Mouse (Mus musculus): Measurements from ENCODE around the gene Uchl4.
"Not testable (repeated sequence)": the region's sequence is repeated elsewhere in the genome, so short reads cannot be mapped to it uniquely, and the experiment has no call there.

Uchl4 gene

GRCm38 (mm10) chr9:64234768-64235435 is at the start of gene Uchl4:
Uchl4 (plus strand) TSS chr9:64235201.
- no peak for DNase-seq (ENCODE audit: low spot score)

DNA sequence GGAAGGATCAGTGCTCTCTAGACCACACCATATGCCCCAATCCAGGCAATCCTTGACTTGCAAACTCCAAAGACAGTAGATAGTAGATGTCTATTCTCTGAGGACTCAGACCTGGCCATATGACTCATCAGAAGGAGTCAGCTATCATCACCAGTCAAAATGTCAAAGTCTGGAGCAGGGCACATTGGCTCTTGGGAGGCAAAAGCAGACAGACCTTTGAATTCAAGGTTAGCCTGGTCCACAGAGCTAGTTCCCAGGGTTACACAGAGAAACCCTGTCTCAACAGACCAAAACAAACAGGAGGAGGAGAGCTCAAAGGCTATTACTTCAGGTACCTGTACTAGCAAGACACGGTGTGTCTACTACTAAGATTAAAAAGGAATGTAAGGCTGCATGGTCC is 41.1 kb upstream of the Uchl4 start:
- DNase-seq (ENCODE audit: low spot score): no peak

DNA sequence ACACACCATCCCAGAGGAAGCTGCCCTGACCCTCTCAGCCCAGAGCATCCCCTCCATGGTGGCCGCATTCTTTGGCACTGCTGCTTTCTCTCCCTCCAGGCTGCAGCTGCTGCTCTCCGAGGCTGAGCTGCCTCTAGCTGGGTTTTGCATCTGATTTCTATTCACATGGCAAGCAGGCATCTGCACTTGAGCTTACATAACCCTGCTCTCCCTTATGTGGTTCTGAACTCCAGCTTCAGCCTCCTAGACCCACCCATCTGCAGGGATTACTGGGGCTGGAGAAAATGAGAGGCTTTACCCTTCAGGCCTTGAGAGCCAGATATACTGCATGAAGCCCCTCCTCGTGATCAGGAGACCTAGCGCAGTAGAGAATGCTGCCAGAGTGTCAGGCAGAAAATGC is 39.4 kb upstream of the Uchl4 start:
- no peak for DNase-seq (ENCODE audit: low spot score)

DNA sequence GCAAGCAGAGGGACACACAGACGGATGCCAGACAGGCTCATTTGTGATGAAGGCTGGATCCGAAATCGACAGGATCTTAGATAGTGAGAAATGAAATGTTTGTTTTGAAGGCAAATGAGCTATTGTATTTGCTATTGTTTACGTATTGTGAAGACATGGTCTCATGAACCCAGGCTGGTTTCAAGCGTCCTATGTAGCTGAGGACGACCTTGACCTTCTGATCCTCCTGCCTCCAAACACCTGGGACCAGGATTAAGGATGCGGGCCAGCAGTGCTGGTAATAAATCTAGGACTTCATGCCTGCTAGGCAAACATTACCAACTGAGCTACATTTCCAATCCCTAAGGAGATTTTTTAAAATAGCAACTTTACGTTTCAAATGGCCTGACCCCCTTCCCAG is 37.5 kb upstream of the Uchl4 start:
- DNase-seq (ENCODE audit: low spot score): no peak

GRCm38 (mm10) chr9:64198068-64198762 is 36.8 kb upstream of the Uchl4 start:
- no peak for DNase-seq (ENCODE audit: low spot score)

DNA sequence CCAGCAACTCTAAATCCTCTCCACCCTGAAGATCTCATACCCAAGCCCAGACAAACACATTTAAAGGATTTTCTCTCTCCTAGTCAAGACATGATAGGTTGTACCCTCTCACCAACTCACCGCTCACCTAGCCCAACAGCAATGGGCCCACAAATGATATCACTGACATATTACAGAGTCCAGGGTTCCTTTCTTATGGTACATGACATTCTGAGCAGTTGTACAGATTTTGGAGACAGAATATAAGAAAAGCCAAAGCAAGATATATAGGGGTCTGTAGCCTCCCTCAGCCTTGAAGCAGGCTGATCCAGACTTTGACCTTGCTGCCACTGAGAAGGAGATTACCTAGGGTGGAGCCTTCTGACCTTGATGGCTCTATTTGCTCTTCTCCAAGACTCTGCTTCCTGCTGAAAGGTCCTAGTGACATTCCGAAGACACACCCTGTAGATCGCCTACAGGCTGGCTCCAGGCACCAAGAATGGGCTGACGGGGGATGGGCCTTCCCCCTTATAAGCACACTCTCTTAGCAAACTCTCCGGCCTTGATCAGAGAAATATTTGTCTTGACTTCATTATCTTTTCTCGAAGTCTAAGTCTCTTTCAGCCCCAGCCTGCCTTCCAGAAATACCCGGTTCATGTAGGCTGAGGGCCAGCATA is 36.1 kb upstream of the Uchl4 start:
- DNase-seq (ENCODE audit: low spot score): not testable (repeated sequence)

GRCm38 (mm10) chr9:64199897-64200296 is 35.1 kb upstream of the Uchl4 start:
- no peak for DNase-seq (ENCODE audit: low spot score)

DNA sequence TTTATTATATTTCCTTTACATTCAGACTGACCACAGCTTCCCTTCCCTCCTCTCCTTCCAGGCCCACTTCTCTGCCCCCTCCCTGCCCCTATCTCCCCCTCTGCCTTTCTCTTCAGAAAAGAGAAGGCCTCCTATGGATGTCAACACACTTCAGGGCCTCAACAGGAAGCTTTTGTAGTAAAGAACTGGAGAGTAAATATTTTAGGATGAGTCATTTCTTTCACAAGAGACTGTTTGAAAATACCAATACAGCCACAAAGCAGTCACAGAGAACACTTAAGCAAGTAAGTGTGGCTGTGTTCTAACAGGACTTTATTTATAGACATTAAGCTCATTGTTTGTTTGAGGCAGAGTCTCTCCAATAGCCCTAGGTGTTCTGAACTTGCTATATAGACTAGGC is 32.7 kb upstream of the Uchl4 start:
- no peak for DNase-seq (ENCODE audit: low spot score)

DNA sequence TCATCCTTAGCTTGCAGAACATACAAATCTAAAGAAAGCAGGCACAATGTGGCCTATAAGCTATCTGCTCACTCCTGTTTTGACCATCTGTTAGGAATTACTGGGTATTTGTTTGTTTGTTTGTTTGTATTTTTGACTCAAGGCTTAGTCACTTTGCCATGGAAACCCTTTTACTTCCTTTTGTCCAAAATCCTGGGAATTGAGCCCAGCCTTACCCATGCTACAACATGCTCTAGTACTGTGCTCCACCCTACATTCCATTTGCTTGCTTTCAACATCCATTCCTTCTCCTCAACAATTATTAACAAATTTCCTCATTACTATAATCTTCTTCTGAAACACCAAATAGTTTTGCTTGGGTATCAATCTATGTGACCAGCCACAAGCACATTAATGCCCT is 32.1 kb upstream of the Uchl4 start:
- no peak for DNase-seq (ENCODE audit: low spot score)

DNA sequence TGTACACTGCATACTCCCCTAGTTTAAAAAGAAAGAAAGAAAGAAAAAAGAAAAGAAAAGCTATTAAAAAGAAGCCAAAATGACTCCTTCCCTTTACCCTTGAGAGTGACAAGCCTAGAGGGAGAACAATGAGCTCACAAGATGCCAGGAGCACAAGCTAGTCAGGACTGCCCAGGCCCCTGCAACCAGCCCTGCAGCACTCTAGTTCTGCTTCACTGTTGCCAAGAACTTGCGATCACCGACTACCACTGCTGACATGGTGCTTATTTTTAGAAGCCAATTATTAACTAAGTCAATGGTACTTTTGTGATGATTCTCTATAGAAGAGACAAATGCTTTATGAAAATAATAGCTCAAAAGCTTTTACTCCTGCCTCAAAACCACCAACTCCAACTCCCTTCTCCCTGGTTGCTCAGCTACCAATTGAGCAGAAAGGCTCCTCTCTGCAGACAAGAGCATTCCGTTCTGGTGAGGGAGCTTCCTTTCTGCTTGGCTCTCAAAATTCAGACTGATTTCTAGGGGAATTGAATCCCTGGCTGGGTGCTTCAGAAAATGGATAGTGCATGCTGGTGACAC is 27.4 kb upstream of the Uchl4 start:
- no peak for DNase-seq (ENCODE audit: low spot score)

DNA sequence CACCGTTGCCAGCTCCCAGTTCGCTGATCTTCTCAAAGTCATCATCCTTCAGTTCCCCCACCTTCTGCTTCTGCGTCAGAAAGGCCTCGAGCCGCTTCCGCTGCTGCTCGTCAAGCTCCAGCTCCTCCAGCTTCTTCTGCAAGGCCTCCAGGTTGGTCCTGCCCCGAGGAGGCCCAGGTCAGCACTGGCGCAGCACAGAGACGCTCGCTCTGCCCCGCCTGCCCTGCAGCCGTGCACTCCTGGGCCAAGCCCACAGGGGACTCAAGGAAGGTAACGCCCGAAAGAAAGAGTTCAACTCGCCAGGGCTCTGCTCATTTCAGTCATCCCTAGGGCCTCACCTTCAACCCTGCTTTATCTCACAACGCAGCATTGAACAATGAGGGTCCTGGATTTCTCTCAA is 20.5 kb upstream of the Uchl4 start:
- DNase-seq (ENCODE audit: low spot score): no peak

- DNase-seq (ENCODE audit: low spot score): no peak
Measured at GRCm38 (mm10) chr9:64216090-64216489, 18.9 kb upstream of the Uchl4 start.

DNA sequence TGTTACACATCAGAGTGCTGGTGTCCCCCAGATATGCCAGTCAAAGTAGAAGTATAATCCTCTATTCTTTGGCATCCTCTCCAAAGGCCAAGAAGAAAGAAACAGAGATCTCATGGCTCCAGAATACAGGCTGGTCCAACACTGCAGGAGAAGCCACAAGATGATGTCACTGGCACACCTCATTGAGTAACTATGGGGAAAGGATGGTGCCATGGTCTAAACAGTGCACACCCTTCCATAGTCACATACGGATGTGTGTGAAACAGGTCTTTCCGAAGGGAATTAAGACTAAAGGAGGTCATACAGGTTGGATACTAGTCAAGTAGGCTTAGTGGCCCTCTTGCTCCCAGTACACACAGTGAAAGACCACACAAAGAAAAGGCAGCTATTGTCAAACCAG is 18.4 kb upstream of the Uchl4 start:
- DNase-seq (ENCODE audit: low spot score): no peak

- no peak for DNase-seq (ENCODE audit: low spot score)
Measured at GRCm38 (mm10) chr9:64217887-64218286, 17.1 kb upstream of the Uchl4 start.

- no peak for DNase-seq (ENCODE audit: low spot score)
Measured at GRCm38 (mm10) chr9:64219305-64219704, 15.7 kb upstream of the Uchl4 start.

DNA sequence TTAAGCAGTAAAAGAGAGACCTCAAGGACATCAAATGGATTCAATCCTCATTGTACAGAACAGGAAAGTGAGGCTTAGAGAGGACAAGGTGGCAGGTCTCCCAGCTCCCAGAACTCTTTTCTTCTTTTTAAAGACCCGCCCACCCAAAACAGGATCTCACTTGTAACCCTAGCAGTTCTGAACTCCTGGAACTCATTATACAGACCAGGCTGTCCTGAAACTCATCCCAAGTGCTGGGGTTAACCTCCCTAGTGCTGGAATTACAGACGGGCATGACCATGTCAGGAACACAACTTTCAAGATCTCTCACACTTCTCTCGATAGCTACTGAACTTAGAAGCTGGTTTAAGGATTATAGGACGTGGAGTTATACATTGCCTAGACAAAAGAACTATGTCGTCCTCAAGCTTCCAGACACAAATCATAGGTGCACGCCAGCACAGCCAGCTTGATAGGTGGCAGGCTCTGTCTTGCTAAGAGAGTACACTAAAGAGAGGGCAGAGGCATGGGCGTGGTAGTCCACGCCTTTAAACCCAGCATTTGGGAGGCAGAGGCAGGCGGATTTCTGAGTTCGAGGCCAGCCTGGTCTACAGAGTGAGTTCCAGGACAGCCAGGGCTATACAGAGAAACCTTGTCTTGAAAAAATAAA is 15.1 kb upstream of the Uchl4 start:
- no peak for DNase-seq (ENCODE audit: low spot score)

GRCm38 (mm10) chr9:64220603-64221002 is 14.4 kb upstream of the Uchl4 start:
- DNase-seq (ENCODE audit: low spot score): no peak

DNA sequence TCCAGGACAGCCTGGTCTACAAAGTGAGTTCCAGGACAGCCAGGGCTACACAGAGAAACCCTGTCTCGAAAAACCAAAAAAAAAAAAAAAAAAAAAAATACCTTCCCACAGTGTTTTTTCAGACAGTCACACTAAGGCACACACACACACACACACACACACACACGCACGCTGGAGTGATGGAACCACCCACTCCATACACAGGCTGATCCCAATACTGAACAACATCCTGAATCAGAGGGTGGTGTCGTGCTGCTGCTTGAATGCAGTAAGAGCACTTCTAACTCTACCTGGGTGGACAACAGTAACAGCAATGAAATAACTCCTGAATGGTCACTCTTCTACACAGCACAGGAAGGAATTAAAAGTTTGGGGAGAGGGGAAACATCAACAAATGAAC is 13.5 kb upstream of the Uchl4 start:
- DNase-seq (ENCODE audit: low spot score): no peak

DNA sequence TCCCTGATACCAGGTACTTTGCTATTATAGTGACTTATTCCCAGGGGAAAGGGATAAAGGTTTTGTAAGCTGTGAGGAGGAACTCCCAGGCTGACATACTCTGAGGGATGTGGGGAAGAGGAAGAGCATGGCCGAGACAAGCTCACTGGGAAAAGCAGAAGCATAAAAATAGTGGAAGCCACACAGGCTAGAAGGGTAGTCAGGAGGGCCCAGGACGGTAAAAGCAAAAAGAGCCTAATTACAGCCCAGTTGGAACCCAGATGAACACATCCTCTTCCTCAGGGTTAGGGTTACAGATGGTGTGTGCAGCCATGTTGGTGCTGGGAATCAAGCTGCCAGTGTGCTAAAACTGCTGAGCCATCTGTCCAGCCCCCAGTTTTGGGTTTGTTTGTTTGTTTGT is 12.9 kb upstream of the Uchl4 start:
- DNase-seq (ENCODE audit: low spot score): no peak

- no peak for DNase-seq (ENCODE audit: low spot score)
Measured at GRCm38 (mm10) chr9:64225805-64226204, 9.2 kb upstream of the Uchl4 start.

GRCm38 (mm10) chr9:64227736-64228135 is 7.3 kb upstream of the Uchl4 start:
- no peak for DNase-seq (ENCODE audit: low spot score)

- DNase-seq (ENCODE audit: low spot score): no peak
Measured at GRCm38 (mm10) chr9:64228972-64229371, 6.0 kb upstream of the Uchl4 start.

GRCm38 (mm10) chr9:64231171-64231570 is 3.8 kb upstream of the Uchl4 start:
- DNase-seq (ENCODE audit: low spot score): no peak

Measured in testis, postnatal 14 days (tissue).